Mouse (Mus musculus) thymus, adult 2 months (tissue): ENCODE data around the gene Tbc1d15.

Experiments
- CTCF ChIP-seq: fragments of 200-500 bp; IDR thresholded peaks from 2 replicates; pipeline ENCODE4 v1.5.1; 2012; ENCODE audit warnings: mild to moderate bottlenecking, control low read depth, low read length, moderate library complexity, borderline replicate concordance; ENCODE audit not compliant: control insufficient read depth, poor library complexity, insufficient read depth; ENCODE audit errors: extremely low read depth
- POLR2A ChIP-seq: fragments of 200-500 bp; IDR thresholded peaks from 2 replicates; pipeline ENCODE4 v1.6.1; 2012; ENCODE audit warnings: mild to moderate bottlenecking, low read length, control low read depth, moderate library complexity; ENCODE audit not compliant: control insufficient read depth, poor library complexity, insufficient read depth; ENCODE audit errors: extremely low read depth

GRCm38 (mm10) chr10:115295162-115295561 lies 43.9 kb upstream of the Tbc1d15 start:
- TF ChIP-seq POLR2A: no peak
- TF ChIP-seq CTCF: no peak
